Mouse (Mus musculus) lung, adult 2 months (tissue): ENCODE results near the gene Galntl6. TPM values are rescaled to one million over a fixed set of nuclear protein-coding genes. Genes with fewer than 3 reads are reported as not detected.

Source experiments
- DNase-seq: peaks from one replicate; pipeline ENCODE4 v3.0.0; 2022
- H3K4me1 ChIP-seq: fragments of 200-500 bp; 2 replicates; pipeline ENCODE4 v1.6.1; 2011; ENCODE audit warnings: low read length; ENCODE audit not compliant: control insufficient read depth, insufficient read depth
- H3K4me3 ChIP-seq: fragments of 200-500 bp; replicated peaks from 2 replicates; pipeline ENCODE3; 2011; ENCODE audit warnings: low read depth, mild to moderate bottlenecking, control low read depth, low read length; ENCODE audit errors: extremely low read depth
- CTCF ChIP-seq: fragments of 200-500 bp; IDR thresholded peaks from 2 replicates; pipeline ENCODE4 v1.5.1; 2011; ENCODE audit warnings: mild to moderate bottlenecking, low read length, control low read depth; ENCODE audit not compliant: insufficient read depth
- POLR2A ChIP-seq: fragments of 200-500 bp; IDR thresholded peaks from 2 replicates; pipeline ENCODE4 v1.6.1; 2011; ENCODE audit warnings: low read depth, mild to moderate bottlenecking, control low read depth, low read length, borderline replicate concordance; ENCODE audit errors: extremely low read depth
- WGBS: fragments of 180-500 bp; shearing (Covaris S2); methylation state at CpG from one replicate; pipeline ENCODE4 v1.1.7; 2018; 5-methylcytosine and 5-hydroxymethylcytosine counted together
- polyA plus RNA-seq: library from polyadenylated mRNA; depleted of rRNA; stranded (reverse); fragments of >200 nt; gene quantifications from 2 replicates; pipeline ENCODE4 v1.2.3, GENCODE M21; 2012

Gene Galntl6
- polyA plus RNA-seq, 1 experiment, result 0.09 TPM

- no peak overlapping the region for H3K4me3 ChIP-seq
- TF ChIP-seq CTCF, result no peak
- no peak for TF ChIP-seq POLR2A
- DNase-seq, result no peak
- no peaks in the 10 kb centered on the region; the same call in 1 of the 2 replicates for H3K4me1 ChIP-seq
- 79% methylated on average over 8 of the region's 8 CpGs for WGBS
Observed at GRCm38 (mm10) chr8:57803821-57804220, 1108.6 kb downstream of the Galntl6 start.

GRCm38 (mm10) chr8:57801197-57801596 is 1111.2 kb downstream of the Galntl6 start:
- TF ChIP-seq CTCF (no peak), POLR2A (no peak)
- Histone ChIP-seq H3K4me3 (no peak overlapping the region), H3K4me1 (no peaks in the 10 kb centered on the region; the same call in 1 of the 2 replicates)
- DNase-seq, result no peak
- 38% methylated on average over 4 of the region's 4 CpGs for WGBS

- H3K4me1 ChIP-seq, result no peaks in the 10 kb centered on the region; the same call in 1 of the 2 replicates
- TF ChIP-seq POLR2A (no peak), CTCF (0 out of 2 replicates have a peak, but pooled peaks have one; percentile 14)
- peak overlapping the region; percentile 11 for H3K4me3 ChIP-seq
- DNase-seq, result peak; percentile 24
- 12% methylated on average over 4 of the region's 4 CpGs for WGBS
Observed at GRCm38 (mm10) chr8:57800327-57800726, 1112.1 kb downstream of the Galntl6 start.

- DNase-seq, result no peak
- 1% methylated on average over 12 of the region's 12 CpGs for WGBS
- Histone ChIP-seq H3K4me1 (no peaks in the 10 kb centered on the region; the same call in 1 of the 2 replicates), H3K4me3 (peak overlapping the region; percentile 35)
- peak; percentile 36; the same call in 1 of the 2 replicates for TF ChIP-seq POLR2A
- no peak for TF ChIP-seq CTCF
Observed at GRCm38 (mm10) chr8:57799797-57800204, 1112.6 kb downstream of the Galntl6 start.

GRCm38 (mm10) chr8:57793455-57793854 is 1119.0 kb downstream of the Galntl6 start:
- no peak for DNase-seq
- WGBS, result 53% methylated on average over 4 of the region's 4 CpGs
- H3K4me1 ChIP-seq, result no peaks in the 10 kb centered on the region
- no peak for TF ChIP-seq POLR2A
- no peak for TF ChIP-seq CTCF
- no peak overlapping the region for H3K4me3 ChIP-seq

GRCm38 (mm10) chr8:57792246-57792645 is 1120.2 kb downstream of the Galntl6 start:
- TF ChIP-seq CTCF, result no peak
- no peak for TF ChIP-seq POLR2A

GRCm38 (mm10) chr8:57791309-57791721 is 1121.1 kb downstream of the Galntl6 start:
- no peak for DNase-seq
- TF ChIP-seq CTCF, result no peak
- no peak for TF ChIP-seq POLR2A
- no peak overlapping the region for H3K4me3 ChIP-seq
- 16% methylated on average over 5 of the region's 5 CpGs for WGBS
- no peaks in the 10 kb centered on the region for H3K4me1 ChIP-seq

More at GRCm38 (mm10) chr8:57792246-57792645, 1120.2 kb downstream of the Galntl6 start:
- WGBS, result 78% methylated on average over 7 of the region's 7 CpGs
- no peak overlapping the region for H3K4me3 ChIP-seq
- H3K4me1 ChIP-seq, result no peaks in the 10 kb centered on the region
- no peak for DNase-seq

- DNase-seq, result no peak
- Histone ChIP-seq H3K4me3 (no peak overlapping the region), H3K4me1 (no peaks in the 10 kb centered on the region)
- 65% methylated on average over 7 of the region's 7 CpGs for WGBS
- TF ChIP-seq CTCF (no peak), POLR2A (no peak)
Observed at GRCm38 (mm10) chr8:57779551-57779950, 1132.9 kb downstream of the Galntl6 start.

GRCm38 (mm10) chr8:57777988-57778721 is 1134.3 kb downstream of the Galntl6 start:
- Histone ChIP-seq H3K4me3 (no peak overlapping the region), H3K4me1 (no peaks in the 10 kb centered on the region)
- no peak for DNase-seq
- WGBS, result 49% methylated on average over 7 of the region's 7 CpGs
- TF ChIP-seq POLR2A, result no peak
- no peak for TF ChIP-seq CTCF

GRCm38 (mm10) chr8:57776723-57777122 is 1135.7 kb downstream of the Galntl6 start:
- WGBS, result 45% methylated on average over 7 of the region's 7 CpGs
- Histone ChIP-seq H3K4me1 (no peaks in the 10 kb centered on the region), H3K4me3 (no peak overlapping the region)
- DNase-seq, result no peak
- TF ChIP-seq POLR2A (no peak), CTCF (no peak)

- TF ChIP-seq POLR2A, result no peak
- TF ChIP-seq CTCF, result no peak
- Histone ChIP-seq H3K4me3 (no peak overlapping the region), H3K4me1 (no peaks in the 10 kb centered on the region)
- WGBS, result 37% methylated on average over 12 of the region's 12 CpGs
- no peak for DNase-seq
Observed at GRCm38 (mm10) chr8:57772732-57773265, 1139.6 kb downstream of the Galntl6 start.
